Mouse (Mus musculus) bone marrow, adult 2 months (tissue): Measurements from ENCODE around the gene Atcay. TPM values are rescaled to one million over a fixed set of nuclear protein-coding genes. Genes with fewer than 3 reads are reported as not detected.
A peak's percentile ranks its signal among the peaks of the same experiment; 100 is the strongest.

Source experiments
- H3K27ac ChIP-seq: fragments of 200-500 bp; 2 replicates; pipeline ENCODE4 v1.5.1; 2012; ENCODE audit warnings: low read depth, mild to moderate bottlenecking, control low read depth, inconsistent platforms, low read length; ENCODE audit not compliant: control insufficient read depth, poor library complexity, insufficient read depth
- H3K4me1 ChIP-seq: fragments of 200-500 bp; 2 replicates; pipeline ENCODE4 v1.6.1; 2011; ENCODE audit warnings: low read length; ENCODE audit not compliant: control insufficient read depth, insufficient read depth
- H3K4me3 ChIP-seq: fragments of 200-500 bp; replicated peaks from 2 replicates; pipeline ENCODE3; 2011; ENCODE audit warnings: mild to moderate bottlenecking, low read depth, low read length, control low read depth; ENCODE audit not compliant: control insufficient read depth
- CTCF ChIP-seq: fragments of 200-500 bp; IDR thresholded peaks from 2 replicates; pipeline ENCODE4 v1.5.1; 2011; ENCODE audit warnings: low read length, control low read depth; ENCODE audit not compliant: control insufficient read depth, insufficient read depth
- POLR2A ChIP-seq: fragments of 200-500 bp; IDR thresholded peaks from 2 replicates; pipeline ENCODE4 v1.6.1; 2011; ENCODE audit warnings: low read depth, mild to moderate bottlenecking, control low read depth, low read length, borderline replicate concordance; ENCODE audit not compliant: control insufficient read depth
- WGBS: fragments of 180-500 bp; shearing (Covaris S2); methylation state at CpG from one replicate; pipeline ENCODE4 v1.1.7; 2018; 5-methylcytosine and 5-hydroxymethylcytosine counted together
- polyA plus RNA-seq: library from polyadenylated mRNA; stranded (reverse); fragments of >200 nt; gene quantifications from 2 replicates; pipeline ENCODE4 v1.2.4, GENCODE M21; 2011; ENCODE audit warnings: low replicate concordance; ENCODE audit not compliant: missing spikeins, insufficient read depth, insufficient read length

Gene Atcay
- polyA plus RNA-seq, 1 experiment = not detected

GRCm38 (mm10) chr10:81168087-81168431 is 62.6 kb downstream of the Atcay start:
- TF ChIP-seq CTCF = no peak
- no peak for TF ChIP-seq POLR2A
- Histone ChIP-seq H3K4me1 (peaks cover 1% of the 10 kb centered on the region), H3K27ac (peak overlapping the region; percentile 85), H3K4me3 (peak overlapping the region; percentile 62)
- WGBS = under 1% methylated on average over 5 of the region's 5 CpGs

- TF ChIP-seq POLR2A (peak; percentile 92), CTCF (no peak)
- under 1% methylated on average over 64 of the region's 64 CpGs for WGBS
- H3K4me3 ChIP-seq = peak within 1 kb of the TSS; percentile 68
- H3K4me1 ChIP-seq = peaks cover 2% of the 10 kb centered on the region
- peak within 1 kb of the TSS; percentile 85 for H3K27ac ChIP-seq
Measured at GRCm38 (mm10) chr10:81167200-81168086, 63.2 kb downstream of the Atcay start, which contains the start of gene Pias4. Gene Pias4 (minus strand): TSS chr10:81167923.

GRCm38 (mm10) chr10:81165118-81165517 is 65.5 kb downstream of the Atcay start:
- 89% methylated on average over 8 of the region's 8 CpGs for WGBS
- Histone ChIP-seq H3K4me3 (no peak overlapping the region), H3K4me1 (peaks cover 2% of the 10 kb centered on the region), H3K27ac (no peak overlapping the region)
- no peak for TF ChIP-seq CTCF
- TF ChIP-seq POLR2A = no peak

- Histone ChIP-seq H3K4me3 (no peak overlapping the region), H3K27ac (peak overlapping the region; percentile 55; the same call in 1 of the 2 replicates), H3K4me1 (peaks cover 2% of the 10 kb centered on the region)
- TF ChIP-seq POLR2A (no peak), CTCF (no peak)
- WGBS = 36% methylated on average over 2 of the region's 2 CpGs
Measured at GRCm38 (mm10) chr10:81162318-81162652, 68.3 kb downstream of the Atcay start.

- TF ChIP-seq CTCF (no peak), POLR2A (no peak)
- Histone ChIP-seq H3K27ac (0 out of 2 replicates have a peak overlapping the region, but pooled peaks have one; percentile 55), H3K4me3 (no peak overlapping the region), H3K4me1 (peaks cover 2% of the 10 kb centered on the region)
- 67% methylated on average over 8 of the region's 8 CpGs for WGBS
Measured at GRCm38 (mm10) chr10:81161602-81162317, 68.9 kb downstream of the Atcay start.

GRCm38 (mm10) chr10:81154736-81155135 is 75.9 kb downstream of the Atcay start:
- Histone ChIP-seq H3K27ac (no peak overlapping the region), H3K4me3 (no peak overlapping the region), H3K4me1 (no peaks in the 10 kb centered on the region)
- no peak for TF ChIP-seq CTCF
- TF ChIP-seq POLR2A = no peak
- WGBS = 88% methylated on average over 6 of the region's 6 CpGs

Other genes starting within 250 kb of the Atcay start
- gene Gng7, start 215.9 kb downstream of the Atcay start, polyA plus RNA-seq = not detected in 2 replicates
- gene Diras1, start 205.2 kb downstream of the Atcay start, polyA plus RNA-seq = not detected in 2 replicates
- gene Slc39a3, start 193.4 kb downstream of the Atcay start, polyA plus RNA-seq = 3.7 and 3.9 TPM in 2 replicates
- 26.2 and 52.3 TPM in 2 replicates for gene Sgta, start 170.7 kb downstream of the Atcay start, polyA plus RNA-seq
- 10.3 and 16.7 TPM in 2 replicates for gene Thop1, start 160.8 kb downstream of the Atcay start, polyA plus RNA-seq
- gene Creb3l3, start 132.0 kb downstream of the Atcay start, polyA plus RNA-seq = 0.87 TPM in 1 of 2 replicates, not detected in the other
- gene Map2k2, start 124.9 kb downstream of the Atcay start, polyA plus RNA-seq = 57.6 and 108 TPM in 2 replicates
- 28.2 and 31.0 TPM in 2 replicates for gene Zbtb7a, start 95.6 kb downstream of the Atcay start, polyA plus RNA-seq
- 11.1 and 29.0 TPM in 2 replicates for gene Pias4, start 62.9 kb downstream of the Atcay start, polyA plus RNA-seq
- 347 and 468 TPM in 2 replicates for gene Eef2, start 54.2 kb downstream of the Atcay start, polyA plus RNA-seq
- gene Dapk3, start 47.8 kb downstream of the Atcay start, polyA plus RNA-seq = 7.2 and 23.2 TPM in 2 replicates
- not detected in 2 replicates for gene 4930442H23Rik, start 47.0 kb downstream of the Atcay start, polyA plus RNA-seq
- gene Nmrk2, start 28.8 kb downstream of the Atcay start, polyA plus RNA-seq = not detected in 2 replicates
- 0.32 and 2.5 TPM in 2 replicates for gene Zfr2, start 2.3 kb upstream of the Atcay start, polyA plus RNA-seq
- gene Matk, start 22.1 kb upstream of the Atcay start, polyA plus RNA-seq = 11.9 and 18.9 TPM in 2 replicates
- 34.4 and 75.4 TPM in 2 replicates for gene Mrpl54, start 36.1 kb upstream of the Atcay start, polyA plus RNA-seq
- 14.6 and 32.8 TPM in 2 replicates for gene Apba3, start 36.1 kb upstream of the Atcay start, polyA plus RNA-seq
- gene Tjp3, start 60.7 kb upstream of the Atcay start, polyA plus RNA-seq = 3.0 and 3.4 TPM in 2 replicates
- gene Pip5k1c, start 62.1 kb upstream of the Atcay start, polyA plus RNA-seq = 31.2 and 62.2 TPM in 2 replicates
- 24.0 and 36.6 TPM in 2 replicates for gene Cactin, start 90.3 kb upstream of the Atcay start, polyA plus RNA-seq
- 3.3 and 7.9 TPM in 2 replicates for gene Tbxa2r, start 97.9 kb upstream of the Atcay start, polyA plus RNA-seq
- not detected in 2 replicates for gene Gipc3, start 112.4 kb upstream of the Atcay start, polyA plus RNA-seq
- 56.9 and 60.7 TPM in 2 replicates for gene Hmg20b, start 119.6 kb upstream of the Atcay start, polyA plus RNA-seq
- gene Mfsd12, start 126.7 kb upstream of the Atcay start, polyA plus RNA-seq = 11.0 and 14.3 TPM in 2 replicates
- 4.5 and 12.3 TPM in 2 replicates for gene 4930404N11Rik, start 135.0 kb upstream of the Atcay start, polyA plus RNA-seq
- gene Fzr1, start 147.7 kb upstream of the Atcay start, polyA plus RNA-seq = 126 and 131 TPM in 2 replicates
- 14.6 and 23.0 TPM in 2 replicates for gene Dohh, start 153.6 kb upstream of the Atcay start, polyA plus RNA-seq
- 3.4 and 4.3 TPM in 2 replicates for gene Gm48551, start 153.6 kb upstream of the Atcay start, polyA plus RNA-seq
- not detected in 2 replicates for gene Gm48552, start 158.2 kb upstream of the Atcay start, polyA plus RNA-seq
- gene Smim24, start 162.2 kb upstream of the Atcay start, polyA plus RNA-seq = 7.9 and 18.0 TPM in 2 replicates
- gene Nfic, start 224.8 kb upstream of the Atcay start, polyA plus RNA-seq = 5.1 and 14.5 TPM in 2 replicates